Mouse (Mus musculus) brain, embryonic 14.5 days (tissue): Measurements from ENCODE around the gene Prmt8. TPM values are rescaled to one million over a fixed set of nuclear protein-coding genes. Genes with fewer than 3 reads are reported as not detected.

Experiments
- DNase-seq: peaks from one replicate; pipeline ENCODE4 v3.0.0-alpha.2; 2011; ENCODE audit warnings: low read depth
- CTCF ChIP-seq: fragments of 200-500 bp; IDR thresholded peaks from 2 replicates; pipeline ENCODE4 v1.5.1; 2012; ENCODE audit warnings: inconsistent platforms, mild to moderate bottlenecking, moderate library complexity, borderline replicate concordance; ENCODE audit not compliant: insufficient read depth, insufficient read length; ENCODE audit errors: extremely low read depth
- POLR2A ChIP-seq: fragments of 200-500 bp; IDR thresholded peaks from 2 replicates; pipeline ENCODE4 v1.6.1; 2012; ENCODE audit warnings: mild to moderate bottlenecking, inconsistent platforms, borderline replicate concordance; ENCODE audit not compliant: poor library complexity, insufficient read depth, insufficient read length, severe bottlenecking; ENCODE audit errors: extremely low read depth
- polyA plus RNA-seq: library from polyadenylated mRNA; depleted of rRNA; stranded (reverse); fragments of >200 nt; gene quantifications from 2 replicates; pipeline ENCODE4 v1.2.3, GENCODE M21; 2012; rRNA removed

The Prmt8 gene
- polyA plus RNA-seq: 15.0 and 24.9 TPM in 2 replicates

DNA sequence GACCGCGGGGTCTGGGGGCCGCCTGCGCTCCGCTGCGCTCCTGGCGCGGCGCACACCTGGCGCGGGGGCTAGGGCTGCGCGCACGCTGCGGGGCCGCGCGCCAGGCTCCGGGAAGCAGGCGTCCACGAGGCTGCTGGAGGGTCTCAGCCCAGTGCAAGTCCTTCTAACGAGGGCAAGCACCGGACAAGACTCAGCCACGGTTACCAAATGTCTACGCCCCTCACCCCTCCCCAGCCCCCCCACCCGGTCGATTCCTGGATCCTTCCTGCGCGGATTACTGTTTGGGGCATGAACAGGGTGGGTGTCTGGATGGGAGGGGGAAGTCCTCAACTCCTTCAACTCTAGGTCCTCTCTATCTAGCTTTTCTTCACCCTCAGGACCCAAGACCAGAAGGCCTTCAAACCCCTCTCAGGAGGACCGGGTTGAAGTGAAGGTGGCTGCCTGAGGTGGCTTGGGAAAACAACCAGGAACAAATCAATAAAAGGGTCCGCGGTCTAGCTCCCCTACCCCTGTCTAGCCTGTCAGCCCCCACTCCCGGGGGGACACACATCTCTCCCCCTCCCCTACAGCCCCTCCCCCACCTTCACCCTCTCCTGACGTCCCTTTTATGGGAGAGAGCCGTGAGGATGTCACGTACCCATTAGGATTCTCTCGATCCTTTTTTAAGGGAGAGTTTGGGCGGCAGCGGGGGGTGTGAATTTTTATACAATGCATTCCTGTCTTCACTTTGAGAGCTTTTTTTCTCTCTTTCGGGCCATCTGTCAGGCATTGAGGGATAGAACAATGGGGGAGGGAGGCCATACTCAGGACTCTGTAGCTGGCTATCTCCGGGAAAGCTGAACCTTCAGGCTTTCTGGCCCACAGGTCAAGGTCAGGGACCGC, at the start of gene Prmt8:
Gene Prmt8 (minus strand): TSS at position 198 of the 882 bp plus-strand sequence.
- DNase-seq: peak; percentile 66
- TF ChIP-seq CTCF: no peak
- no peak for TF ChIP-seq POLR2A

DNA sequence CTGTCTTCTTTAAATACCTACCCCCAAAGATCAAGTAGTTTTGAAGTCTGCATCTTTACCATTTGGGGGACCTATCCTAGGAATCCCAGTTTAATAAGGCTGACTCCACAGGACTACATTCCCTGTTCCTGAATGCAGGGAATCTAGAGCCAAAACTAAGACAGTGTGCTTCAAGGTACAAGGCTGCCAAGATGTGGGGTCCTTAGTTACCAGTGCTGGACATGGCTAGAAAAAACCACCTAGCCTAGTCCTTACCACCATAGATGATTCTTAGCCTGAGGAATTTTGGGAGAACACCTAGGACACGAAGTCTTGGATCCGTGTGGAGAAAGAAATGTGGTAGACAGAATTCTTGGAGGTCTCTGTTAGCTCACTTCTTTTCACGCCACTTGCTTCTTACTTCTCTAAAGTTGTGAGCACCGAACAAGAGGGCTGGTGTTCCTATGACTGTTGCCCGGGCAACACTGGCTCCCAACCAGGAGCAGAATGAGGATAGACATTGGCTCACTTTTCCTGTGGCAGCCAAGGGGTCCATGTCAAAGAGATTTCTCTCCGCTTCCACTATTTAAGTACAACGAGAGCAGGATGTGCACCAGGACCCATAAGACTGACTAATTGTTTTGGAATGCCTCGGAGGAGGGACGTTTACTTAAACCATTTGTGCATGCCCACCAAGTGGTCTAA, 33.9 kb upstream of the Prmt8 start:
- peak; percentile 90 for DNase-seq
- TF ChIP-seq POLR2A: no peak
- TF ChIP-seq CTCF: no peak

DNA sequence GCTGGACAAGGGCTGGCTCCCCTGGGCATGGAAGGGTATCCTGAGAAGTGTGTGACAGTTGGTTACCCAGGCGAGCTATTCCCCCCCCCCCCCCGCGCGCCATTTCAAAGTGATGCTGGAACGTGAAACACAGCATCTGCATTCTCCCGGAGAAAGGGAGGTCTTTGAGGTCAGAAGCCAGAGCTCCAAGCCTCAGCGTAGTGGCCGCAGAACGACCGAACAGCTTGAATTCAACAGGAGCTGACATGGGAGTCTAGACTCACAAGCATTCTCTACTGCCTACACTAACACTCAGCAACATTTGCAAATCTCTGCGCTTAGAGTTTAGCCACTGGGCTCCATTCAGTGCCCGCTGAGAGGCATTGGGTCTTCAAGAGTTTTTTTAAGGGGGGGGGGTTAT, 32.9 kb upstream of the Prmt8 start:
- DNase-seq: no peak
- no peak for TF ChIP-seq CTCF
- no peak for TF ChIP-seq POLR2A

DNA sequence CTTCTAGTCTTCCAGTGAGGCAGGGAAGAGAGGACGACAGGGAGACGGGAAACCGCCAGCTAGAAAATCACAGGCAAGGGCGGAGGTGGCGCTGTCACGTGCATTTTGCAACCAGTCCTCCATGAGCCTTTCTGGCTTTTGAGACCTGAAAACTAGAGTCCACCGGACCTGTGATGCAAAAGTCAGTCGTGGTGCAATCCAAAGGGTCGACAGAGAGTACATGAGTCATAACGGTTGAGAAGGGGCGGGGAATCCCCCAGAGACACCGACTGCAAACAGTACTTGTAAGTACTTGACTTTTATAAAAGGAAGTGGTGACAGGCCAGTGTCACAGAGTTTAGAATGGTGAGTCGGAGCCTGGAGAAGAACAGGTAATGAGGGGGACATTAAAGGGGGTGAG, 20.8 kb upstream of the Prmt8 start:
- TF ChIP-seq POLR2A (no peak), CTCF (no peak)
- DNase-seq: peak; percentile 5

DNA sequence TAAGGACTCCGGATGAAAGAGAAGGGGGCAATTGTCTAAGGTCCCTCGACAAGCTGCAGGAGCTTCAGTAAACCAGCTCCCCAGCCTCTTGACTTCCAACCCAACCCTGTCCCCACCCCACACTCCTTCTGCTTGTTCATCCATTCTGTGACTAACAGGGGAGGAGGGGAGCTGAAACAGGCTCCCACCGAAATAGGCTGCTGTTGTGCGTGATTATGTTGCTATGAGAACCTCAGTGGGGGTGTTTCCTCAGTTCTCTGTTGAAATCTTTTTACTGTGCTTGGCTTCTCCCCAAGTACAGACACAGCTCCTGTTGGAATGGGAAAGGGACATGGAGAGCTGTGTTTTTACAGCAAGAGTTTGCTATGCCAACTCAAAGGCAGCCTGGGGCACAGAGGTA, 1.5 kb upstream of the Prmt8 start:
- DNase-seq: peak; percentile 58
- no peak for TF ChIP-seq POLR2A
- TF ChIP-seq CTCF: no peak

DNA sequence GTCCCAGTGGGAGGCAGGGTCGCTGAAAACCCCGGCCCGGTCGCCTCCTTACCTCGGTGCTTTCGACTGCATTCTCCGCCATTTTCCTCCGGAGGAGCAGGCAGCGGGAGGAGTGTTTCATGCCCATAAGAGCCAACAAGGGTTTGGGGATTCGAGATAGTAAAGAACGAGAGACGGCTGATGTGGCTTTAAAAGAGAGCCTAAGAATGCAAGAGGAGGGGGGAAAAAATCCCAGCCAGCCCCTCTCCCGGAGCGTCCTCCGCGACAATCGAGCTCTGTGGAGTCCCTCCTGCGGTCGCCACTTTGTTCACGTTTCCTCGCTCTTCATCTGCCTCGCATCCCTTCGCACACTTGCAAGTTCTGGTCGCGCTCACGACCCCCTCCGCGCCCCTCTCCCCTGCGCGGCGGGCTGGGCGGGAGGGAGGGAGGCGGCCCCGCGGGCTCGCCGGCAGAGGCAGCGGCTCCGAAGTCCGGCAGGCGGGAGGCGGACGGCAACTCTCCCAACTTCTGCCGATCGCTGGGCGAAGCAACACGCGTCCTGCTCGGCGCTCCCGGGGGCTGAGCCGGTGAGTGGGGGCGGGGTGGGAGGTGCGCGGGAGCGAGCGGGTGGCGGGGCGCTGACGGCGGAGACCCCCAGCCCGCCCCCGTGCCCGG, 524 bp downstream of the Prmt8 start:
- peak; percentile 64 for DNase-seq
- TF ChIP-seq POLR2A: no peak
- TF ChIP-seq CTCF: no peak

DNA sequence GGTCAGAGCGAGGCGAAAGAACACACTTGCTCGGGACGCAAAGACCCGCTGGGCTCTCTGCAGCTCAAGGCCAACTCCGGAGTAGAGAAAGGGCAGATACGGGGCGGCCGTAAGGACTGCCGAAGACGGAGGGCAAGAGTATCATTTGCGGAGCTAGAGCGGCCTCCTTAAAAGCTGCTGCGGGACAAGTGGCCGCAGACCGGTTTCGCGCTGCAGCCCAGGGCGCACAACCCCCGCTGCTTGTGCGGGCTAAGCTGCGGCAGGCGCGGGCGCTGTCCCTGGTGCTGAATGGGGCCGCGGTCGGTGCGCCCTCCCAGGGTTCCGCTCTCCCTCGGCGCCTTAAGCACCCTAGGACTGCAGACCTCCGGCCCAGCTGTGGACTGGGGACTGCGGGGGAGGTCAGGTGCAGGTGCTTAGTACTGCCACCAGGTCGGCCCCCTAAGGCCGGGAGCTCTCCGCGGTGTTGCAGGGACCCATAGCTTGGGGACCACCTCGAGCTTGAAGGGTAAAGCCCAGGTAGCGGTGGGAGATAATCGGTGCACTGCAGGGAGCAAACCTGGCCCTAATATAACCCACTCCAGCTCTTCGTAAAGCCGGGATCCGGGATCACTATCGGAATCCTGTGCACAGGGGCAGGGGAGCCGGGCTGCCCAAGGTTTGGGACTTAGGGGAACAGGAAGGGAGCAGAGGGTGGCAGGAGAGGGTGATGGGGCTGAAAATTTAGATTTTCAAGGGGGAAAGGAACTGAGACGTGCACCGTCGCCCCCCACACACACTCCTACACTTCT, 1.4 kb downstream of the Prmt8 start:
- no peak for TF ChIP-seq CTCF
- TF ChIP-seq POLR2A: no peak
- DNase-seq: peak; percentile 77

DNA sequence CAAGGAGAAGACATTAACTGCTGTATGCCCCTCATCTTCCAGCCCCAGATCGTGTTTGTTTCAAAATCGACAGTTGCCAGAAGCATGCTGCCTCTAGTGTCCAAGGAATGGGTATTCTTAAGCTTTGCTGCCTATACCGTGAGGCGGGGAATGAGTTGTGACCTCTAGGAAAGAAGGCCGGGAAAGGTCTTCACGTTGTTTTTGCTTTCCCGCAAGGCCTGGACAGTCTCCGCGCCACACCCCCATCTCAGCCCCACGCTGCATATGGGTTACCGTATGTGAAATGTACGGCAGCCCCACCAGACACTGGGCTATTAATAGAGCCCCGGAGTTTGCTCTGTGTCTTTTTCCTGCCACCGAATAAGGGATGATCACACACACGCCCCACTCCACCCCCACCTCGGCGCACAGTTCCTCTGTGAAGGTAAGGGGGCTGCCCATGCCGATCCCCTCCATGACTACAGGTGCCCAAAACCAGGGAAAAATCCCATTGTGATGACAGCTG, 2.0 kb downstream of the Prmt8 start:
- DNase-seq: no peak
- TF ChIP-seq CTCF (no peak; the same call in 1 of the 2 replicates), POLR2A (no peak)

DNA sequence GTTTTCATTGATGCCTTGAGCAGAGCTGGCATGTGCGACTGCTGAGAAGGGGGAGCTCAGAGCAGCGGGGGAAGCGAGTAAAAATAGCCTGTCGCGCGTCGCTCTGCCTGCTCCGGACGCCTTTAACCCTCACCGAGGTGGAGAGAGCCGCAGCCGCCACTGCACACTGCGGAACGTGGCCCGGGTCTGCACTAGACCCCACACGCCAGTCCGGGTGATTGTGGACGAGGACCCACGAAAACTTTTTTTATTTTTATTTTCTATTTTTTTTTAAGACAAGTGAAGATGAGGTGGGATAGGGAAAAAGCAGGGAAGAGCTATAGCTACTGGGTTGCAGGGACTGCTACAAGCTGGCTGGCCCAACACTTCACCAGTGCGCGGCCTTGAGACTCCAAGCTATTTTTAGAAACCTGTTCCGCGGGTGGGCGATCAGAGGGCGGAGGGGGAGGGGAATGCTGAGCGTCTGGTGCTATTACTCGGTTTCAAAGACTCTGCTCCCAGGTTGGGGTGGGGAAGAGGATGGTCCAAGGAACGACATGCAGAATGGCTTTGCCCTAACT, 2.6 kb downstream of the Prmt8 start:
- DNase-seq: peak; percentile 84
- no peak for TF ChIP-seq POLR2A
- no peak for TF ChIP-seq CTCF

DNA sequence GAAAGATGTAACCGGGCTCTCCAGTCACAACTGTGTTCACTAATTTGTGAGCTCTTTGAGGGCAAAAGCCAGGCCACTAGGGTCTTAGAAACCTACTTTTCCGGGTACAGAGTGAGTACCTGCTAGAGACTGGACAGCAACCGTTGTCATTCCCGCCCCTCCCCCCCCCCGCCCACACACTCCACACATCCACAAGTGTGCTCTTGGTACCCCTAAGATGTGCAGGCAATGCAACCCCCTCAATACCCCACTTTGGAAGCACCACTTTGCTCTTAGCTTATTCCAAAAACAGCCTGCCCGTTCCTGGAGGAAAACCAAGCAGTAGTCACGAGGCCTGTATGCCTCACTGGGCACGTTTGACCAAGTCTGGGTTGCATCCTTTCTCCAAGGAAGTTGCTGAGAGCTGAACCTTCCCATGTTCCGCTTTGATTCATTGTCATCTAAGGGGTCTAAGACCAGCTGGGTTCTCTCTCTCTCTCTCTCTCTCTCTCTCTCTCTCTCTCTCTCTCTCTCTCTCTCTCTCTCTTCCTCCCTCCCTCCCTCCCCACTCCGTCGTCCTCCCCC, 3.1 kb downstream of the Prmt8 start:
- no peak for TF ChIP-seq CTCF
- no peak for TF ChIP-seq POLR2A
- DNase-seq: peak; percentile 74
